Mouse (Mus musculus) thymus, adult 2 months (tissue): ENCODE measurements around the gene Sik3.

Experiments
- CTCF ChIP-seq: fragments of 200-500 bp; IDR thresholded peaks from 2 replicates; pipeline ENCODE4 v1.5.1; 2012; ENCODE audit warnings: mild to moderate bottlenecking, control low read depth, low read length, moderate library complexity, borderline replicate concordance; ENCODE audit not compliant: control insufficient read depth, poor library complexity, insufficient read depth; ENCODE audit errors: extremely low read depth
- POLR2A ChIP-seq: fragments of 200-500 bp; IDR thresholded peaks from 2 replicates; pipeline ENCODE4 v1.6.1; 2012; ENCODE audit warnings: mild to moderate bottlenecking, low read length, control low read depth, moderate library complexity; ENCODE audit not compliant: control insufficient read depth, poor library complexity, insufficient read depth; ENCODE audit errors: extremely low read depth

GRCm38 (mm10) chr9:46196699-46197169 is 184.1 kb downstream of the Sik3 start:
- TF ChIP-seq CTCF, result no peak
- TF ChIP-seq POLR2A, result no peak
